Mouse (Mus musculus) common myeloid progenitor, adult 5-6 weeks (primary cell): ENCODE measurements around the gene Hes2. TPM values are rescaled to one million over a fixed set of nuclear protein-coding genes. Genes with fewer than 3 reads are reported as not detected.

ENCODE experiments used
- ATAC-seq: replicated peaks from 2 replicates; pipeline ENCODE4 v1.8.0; 2016; ENCODE audit warnings: low read depth, mild to moderate bottlenecking, moderate TSS enrichment, inconsistent platforms; ENCODE audit not compliant: poor library complexity, severe bottlenecking
- total RNA-seq: library from RNA; stranded (forward); fragments of 200-1000, 187-1606 nt; gene quantifications from 2 replicates; pipeline ENCODE4 v1.2.3, GENCODE M21; 2017

The Hes2 gene
- total RNA-seq, 1 experiment from 2014 or later: not detected

- no peak for ATAC-seq
Measured at GRCm38 (mm10) chr4:152155019-152155418, 3.6 kb upstream of the Hes2 start.

GRCm38 (mm10) chr4:152157779-152158584 lies 685 bp upstream of the Hes2 start:
- ATAC-seq: no peak

DNA sequence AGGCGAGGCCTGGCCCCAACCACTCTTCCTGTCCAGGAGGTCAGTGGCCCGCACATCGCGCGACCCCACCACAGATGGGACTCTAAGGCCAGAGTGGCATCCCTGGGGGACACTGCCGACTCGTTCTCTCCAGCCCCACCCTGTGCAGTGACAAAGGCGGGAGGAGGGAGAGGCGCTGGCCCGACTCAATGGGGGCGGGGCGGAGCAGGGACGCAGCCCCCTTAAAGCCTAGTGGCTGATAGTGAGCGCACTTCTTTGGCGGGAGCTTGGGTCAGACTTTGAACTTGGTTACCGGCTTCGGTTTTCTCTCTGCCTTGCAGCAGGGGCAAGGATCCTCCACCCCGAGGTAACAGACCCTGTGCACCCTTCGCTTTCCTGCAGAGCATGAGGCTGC lies 615 bp downstream of the Hes2 start:
- ATAC-seq: peak; percentile 27

GRCm38 (mm10) chr4:152160748-152161147 lies 2.1 kb downstream of the Hes2 start:
- no peak for ATAC-seq

GRCm38 (mm10) chr4:152161601-152162000 lies 2.9 kb downstream of the Hes2 start:
- ATAC-seq: no peak

- ATAC-seq: no peak
Measured at GRCm38 (mm10) chr4:152162748-152163147, 4.1 kb downstream of the Hes2 start.

DNA sequence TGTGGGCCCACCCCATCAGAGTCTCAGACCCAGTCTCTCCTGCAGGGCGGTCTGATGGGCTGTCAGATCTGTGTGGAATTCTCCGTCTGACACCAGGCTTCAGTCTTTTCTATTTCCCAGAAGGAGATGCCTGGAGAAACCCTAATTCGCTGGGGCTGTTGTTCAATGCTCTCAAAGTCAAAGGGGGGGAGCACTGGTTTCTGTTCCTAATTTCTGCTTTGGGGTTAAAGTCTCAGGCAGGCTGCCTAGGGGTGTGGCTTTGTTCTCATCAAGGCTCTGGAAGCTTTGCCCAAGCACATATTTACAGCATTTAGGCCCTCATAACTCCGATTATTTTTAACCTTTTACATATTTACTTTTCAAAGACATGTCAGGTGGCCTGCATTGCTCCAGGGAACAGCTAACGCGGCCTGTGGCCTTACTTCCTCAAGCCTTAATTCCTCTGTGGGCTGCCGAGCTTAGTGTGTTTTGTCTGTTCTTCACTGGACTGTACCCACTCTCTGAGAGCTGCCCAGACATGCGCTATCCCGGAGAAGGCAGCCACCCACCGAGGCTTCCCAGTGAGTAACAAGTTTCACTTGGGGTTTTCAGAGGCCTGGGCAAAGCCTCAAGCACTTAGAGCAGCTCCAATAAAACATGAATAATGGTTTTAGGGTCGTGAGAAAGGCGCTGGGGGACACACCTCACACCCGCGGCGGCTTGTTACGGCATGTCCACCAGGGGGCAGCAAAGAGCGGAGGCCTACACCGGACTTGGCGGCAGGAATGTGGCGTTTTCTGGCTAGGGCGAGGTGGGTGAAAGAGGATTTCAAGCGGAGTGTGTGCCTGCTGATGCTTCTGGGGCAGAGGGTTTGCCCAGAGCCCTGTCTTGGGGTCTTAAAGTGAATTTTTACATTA lies 6.6 kb downstream of the Hes2 start:
- peak; percentile 81 for ATAC-seq

DNA sequence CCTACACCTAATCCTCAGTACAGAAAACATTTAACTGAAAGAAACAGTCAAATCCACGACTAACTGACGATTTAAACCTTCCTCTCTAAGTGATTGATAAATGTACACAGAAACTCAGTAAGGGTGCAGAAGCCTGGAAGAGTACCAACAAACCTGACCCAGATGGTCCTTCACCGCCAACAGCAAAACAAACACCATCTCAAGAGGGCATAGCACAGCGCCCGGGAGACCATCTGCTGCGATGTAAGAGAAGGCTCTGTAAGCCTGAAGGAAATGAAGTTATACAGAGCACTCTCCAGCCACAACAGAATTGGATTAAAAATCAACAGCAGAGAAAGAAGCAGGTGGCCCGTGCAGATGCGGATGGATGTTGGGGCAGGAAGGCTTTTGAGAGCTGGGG lies 9.4 kb downstream of the Hes2 start:
- no peak for ATAC-seq

DNA sequence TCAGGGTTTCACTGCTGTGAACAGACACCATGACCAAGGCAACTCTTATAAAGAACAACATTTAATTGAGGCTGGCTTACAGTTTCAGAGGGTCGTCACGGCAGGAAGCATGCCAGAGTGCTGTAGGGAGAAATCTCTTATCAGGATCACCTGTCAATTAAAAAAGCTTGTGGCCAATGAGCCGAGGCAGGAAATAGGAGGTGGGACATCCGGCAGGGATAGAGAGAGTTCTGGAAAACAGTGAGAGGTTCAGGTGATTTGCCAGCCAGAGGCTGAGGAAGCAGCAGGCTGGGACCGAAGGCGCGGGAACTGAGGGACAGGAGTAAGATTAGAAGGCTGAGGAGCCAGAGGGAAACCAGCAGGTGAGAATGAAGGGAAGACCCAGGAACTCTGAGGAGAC lies 10.4 kb downstream of the Hes2 start:
- no peak for ATAC-seq

DNA sequence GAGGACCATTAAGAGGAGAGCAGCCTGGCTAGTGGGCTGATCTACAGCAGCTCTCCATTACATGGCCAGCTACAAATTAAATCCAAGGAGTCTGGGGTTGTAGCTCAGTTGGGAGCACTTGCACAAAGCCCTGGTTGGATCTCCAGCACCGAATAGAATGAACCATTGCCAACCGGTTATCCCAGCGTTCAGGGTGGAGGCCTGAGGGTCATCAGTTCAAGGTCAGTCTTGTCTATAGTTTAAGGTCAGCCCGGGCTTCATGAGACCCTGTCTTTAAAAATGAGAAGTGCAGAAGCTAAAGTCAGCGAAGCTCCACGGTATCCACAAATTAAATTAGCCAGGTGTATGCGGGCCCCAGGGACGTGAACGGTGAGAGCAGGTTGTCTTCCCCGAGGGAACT lies 11.6 kb downstream of the Hes2 start:
- no peak for ATAC-seq

DNA sequence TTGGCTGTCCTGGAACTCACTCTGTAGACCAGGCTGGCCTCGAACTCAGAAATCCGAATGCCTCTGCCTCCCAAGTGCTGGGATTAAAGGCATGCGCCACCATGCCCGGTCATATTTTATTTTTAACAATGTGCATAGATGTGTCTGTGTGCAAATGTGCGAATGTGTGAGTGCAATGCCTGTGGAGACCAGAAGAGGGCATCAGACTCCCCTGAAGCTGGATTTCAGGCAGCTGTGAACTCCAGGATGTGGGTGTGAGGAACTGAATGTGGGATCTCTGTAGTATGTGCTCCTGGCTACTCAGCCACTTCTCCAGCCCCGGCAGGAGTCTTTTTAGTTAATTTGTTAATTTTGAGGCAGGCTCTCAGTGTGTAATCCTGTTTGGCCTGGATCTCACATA lies 12.9 kb downstream of the Hes2 start:
- peak; percentile 48; the same call in 1 of the 2 replicates for ATAC-seq

DNA sequence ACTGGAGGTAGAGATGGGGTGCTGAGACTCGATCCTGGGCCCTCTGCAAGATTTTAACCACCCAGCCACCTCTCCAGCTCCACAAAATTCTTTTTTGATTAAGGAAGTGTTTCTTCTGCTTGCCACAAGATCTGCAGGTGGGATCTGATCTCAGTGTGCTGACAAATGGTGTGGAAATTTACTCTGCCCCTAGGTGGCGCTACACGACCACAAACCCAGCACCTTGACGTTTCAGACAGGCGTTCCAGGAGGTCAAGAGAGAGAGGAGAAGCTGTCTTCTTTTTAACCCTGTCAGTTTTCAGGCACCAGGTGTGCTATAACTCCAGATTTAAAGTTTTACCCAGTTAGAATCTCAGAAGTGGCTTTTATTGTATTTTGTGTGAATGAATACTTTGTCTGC lies 14.4 kb downstream of the Hes2 start:
- peak; percentile 53 for ATAC-seq

GRCm38 (mm10) chr4:152173956-152174355 lies 15.3 kb downstream of the Hes2 start:
- ATAC-seq: no peak

- ATAC-seq: peak; percentile 38
Measured at GRCm38 (mm10) chr4:152176638-152177037, 18.0 kb downstream of the Hes2 start.

DNA sequence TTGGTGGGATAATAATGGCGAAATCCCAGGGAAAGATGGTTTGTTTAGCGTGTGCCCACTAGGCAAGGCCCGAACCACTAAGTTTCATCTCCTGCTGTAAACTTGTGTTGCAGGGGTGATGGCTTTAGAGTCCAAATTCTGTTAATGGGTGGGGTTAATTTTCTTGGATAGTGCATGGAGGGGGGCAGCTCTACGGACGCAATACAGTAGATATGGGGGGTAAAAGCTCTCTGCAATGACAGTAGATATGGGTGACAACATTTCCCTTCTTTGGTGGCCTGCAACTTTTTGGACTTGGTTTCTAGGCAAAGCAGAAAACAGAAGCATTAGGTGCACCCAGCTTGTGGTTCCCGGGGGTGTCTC lies 18.5 kb downstream of the Hes2 start:
- no peak for ATAC-seq

- peak; percentile 70 for ATAC-seq
Measured at GRCm38 (mm10) chr4:152177537-152178343, 19.1 kb downstream of the Hes2 start, which contains the start of gene Acot7. Acot7 (plus strand) TSS chr4:152178134.

DNA sequence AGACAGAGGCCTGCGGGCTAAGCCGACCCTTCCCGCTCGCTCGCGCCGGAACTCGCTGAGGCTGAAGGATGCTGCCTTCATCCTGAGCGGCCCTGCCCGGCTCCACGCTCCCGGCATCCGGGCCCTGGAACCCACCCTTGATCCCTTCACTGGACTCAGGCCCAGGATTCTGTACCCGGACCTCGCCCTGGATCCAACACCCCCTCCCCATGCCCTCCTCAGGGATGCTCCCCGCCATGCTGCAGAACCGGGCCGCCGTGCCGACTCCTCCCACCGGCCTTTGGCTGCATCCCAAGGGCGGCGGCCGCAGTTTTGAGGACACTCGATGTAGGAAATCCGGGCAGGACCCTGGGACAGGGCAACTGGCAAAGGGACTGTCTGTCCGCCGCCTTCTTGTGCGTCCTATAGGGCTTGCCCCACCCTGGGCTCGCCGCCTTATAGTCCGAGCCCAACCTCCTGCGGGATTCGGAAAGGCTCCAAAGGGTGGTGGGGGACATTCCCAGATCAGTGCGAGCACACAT lies 19.7 kb downstream of the Hes2 start:
- ATAC-seq: peak; percentile 4; the same call in 1 of the 2 replicates

- ATAC-seq: no peak
Measured at GRCm38 (mm10) chr4:152178916-152179705, 20.4 kb downstream of the Hes2 start.

DNA sequence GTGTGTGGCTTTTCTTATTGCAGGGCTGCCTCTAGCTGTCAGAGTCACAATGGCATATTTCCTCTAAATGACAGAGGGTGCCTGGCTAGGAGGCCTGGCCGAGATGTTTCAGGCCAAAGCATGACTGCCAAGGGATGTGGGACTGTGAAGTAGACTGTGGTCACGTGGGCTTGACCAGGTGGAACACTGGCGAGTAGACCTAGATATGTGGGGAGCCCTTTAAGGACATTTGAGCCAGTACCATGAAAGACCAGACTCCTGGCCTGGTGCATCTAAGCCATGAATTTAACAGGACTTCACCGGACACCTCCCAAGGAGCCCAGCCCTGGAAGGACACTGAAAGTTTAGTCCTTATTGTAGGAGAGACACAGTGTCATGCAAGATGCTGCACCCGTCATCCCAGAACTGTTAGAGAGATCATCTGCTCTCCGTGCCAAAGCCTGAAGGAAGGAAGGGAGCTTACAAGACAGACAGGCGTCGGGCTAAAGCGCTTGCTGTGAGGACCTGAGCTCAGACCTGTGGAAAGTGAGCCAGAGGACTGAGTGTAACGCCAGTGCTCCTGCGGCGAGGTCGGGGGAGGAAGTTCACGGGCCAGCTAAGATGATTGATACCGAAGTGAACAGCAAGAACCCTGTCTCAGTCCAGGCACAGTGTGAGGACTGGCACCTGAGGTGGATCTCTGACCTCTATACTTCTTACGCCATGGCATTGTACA lies 21.4 kb downstream of the Hes2 start:
- no peak for ATAC-seq
